Mouse (Mus musculus): ENCODE measurements around the gene Tns4. TPM values are rescaled to one million over a fixed set of nuclear protein-coding genes. Genes with fewer than 3 reads are reported as not detected.

The Tns4 gene
- polyA plus RNA-seq, 1 experiment from 2014 or later: 0.74 TPM

- 33% methylated on average over 5 of the region's 5 CpGs for WGBS
- 0 out of 2 replicates have a peak overlapping the region, but pooled peaks have one; percentile 7 for H3K4me3 ChIP-seq
These were observed 23.6 kb upstream of the Tns4 start for GRCm38 (mm10) chr11:99112700-99113099.

GRCm38 (mm10) chr11:99111631-99112030, 22.5 kb upstream of the Tns4 start:
- H3K9me3 ChIP-seq (replicated peaks): no peaks in the 10 kb centered on the region
- H3K36me3 ChIP-seq: 0 out of 2 replicates have a peak, but pooled peaks cover 2% of the 10 kb centered on the region
- no peak overlapping the region for H3K4me3 ChIP-seq
- no peak overlapping the region for H3K27ac ChIP-seq
- no peaks in the 10 kb centered on the region for H3K27me3 ChIP-seq (ENCODE audit: low read depth, poor library complexity, severe bottlenecking)
- no peak for DNase-seq (ENCODE audit: low spot score)
- 93% methylated on average over 7 of the region's 7 CpGs for WGBS
- H3K4me1 ChIP-seq: peaks cover 43% of the 10 kb centered on the region

More at GRCm38 (mm10) chr11:99112700-99113099, 23.6 kb upstream of the Tns4 start:
- H3K4me1 ChIP-seq: peaks cover 36% of the 10 kb centered on the region
- 0 out of 2 replicates have a peak, but pooled peaks cover 2% of the 10 kb centered on the region for H3K36me3 ChIP-seq
- DNase-seq (ENCODE audit: low spot score): no peak
- H3K27me3 ChIP-seq (ENCODE audit: low read depth, poor library complexity, severe bottlenecking): no peaks in the 10 kb centered on the region
- peak overlapping the region; percentile 82 for H3K27ac ChIP-seq
- H3K9me3 ChIP-seq (replicated peaks): no peaks in the 10 kb centered on the region

- H3K27me3 ChIP-seq (ENCODE audit: low read depth, poor library complexity, severe bottlenecking): no peaks in the 10 kb centered on the region
- WGBS: 77% methylated on average over 11 of the region's 11 CpGs
- no peak overlapping the region; the same call in 1 of the 2 replicates for H3K27ac ChIP-seq
- 0 out of 2 replicates have a peak, but pooled peaks cover 2% of the 10 kb centered on the region for H3K36me3 ChIP-seq
- no peaks in the 10 kb centered on the region for H3K9me3 ChIP-seq (replicated peaks)
- no peak overlapping the region for H3K4me3 ChIP-seq
- H3K4me1 ChIP-seq: peaks cover 43% of the 10 kb centered on the region
- no peak for DNase-seq (ENCODE audit: low spot score)
These were observed 22.0 kb upstream of the Tns4 start for GRCm38 (mm10) chr11:99111155-99111554.

GRCm38 (mm10) chr11:99110370-99111110, 21.4 kb upstream of the Tns4 start:
- Histone ChIP-seq H3K27ac (peak overlapping the region; percentile 58; the same call in 1 of the 2 replicates), H3K4me1 (peaks cover 47% of the 10 kb centered on the region), H3K36me3 (0 out of 2 replicates have a peak, but pooled peaks cover 2% of the 10 kb centered on the region), H3K27me3 (ENCODE audit: low read depth, poor library complexity, severe bottlenecking) (no peaks in the 10 kb centered on the region), H3K4me3 (no peak overlapping the region), H3K9me3 (replicated peaks) (no peaks in the 10 kb centered on the region)
- DNase-seq (ENCODE audit: low spot score): no peak
- 84% methylated on average over 15 of the region's 15 CpGs for WGBS

- peaks cover 50% of the 10 kb centered on the region for H3K4me1 ChIP-seq
- WGBS: 73% methylated on average over 3 of the region's 3 CpGs
These were observed 19.2 kb upstream of the Tns4 start for GRCm38 (mm10) chr11:99108296-99108695.

GRCm38 (mm10) chr11:99105981-99106726, 17.0 kb upstream of the Tns4 start:
- Histone ChIP-seq H3K4me3 (no peak overlapping the region), H3K27me3 (ENCODE audit: low read depth, poor library complexity, severe bottlenecking) (no peaks in the 10 kb centered on the region), H3K4me1 (peaks cover 49% of the 10 kb centered on the region), H3K27ac (peak overlapping the region; percentile 74), H3K9me3 (replicated peaks) (no peaks in the 10 kb centered on the region), H3K36me3 (0 out of 2 replicates have a peak, but pooled peaks cover 2% of the 10 kb centered on the region)
- 60% methylated on average over 12 of the region's 12 CpGs for WGBS
- no peak for DNase-seq (ENCODE audit: low spot score)

More at GRCm38 (mm10) chr11:99108296-99108695, 19.2 kb upstream of the Tns4 start:
- Histone ChIP-seq H3K27me3 (ENCODE audit: low read depth, poor library complexity, severe bottlenecking) (no peaks in the 10 kb centered on the region), H3K36me3 (0 out of 2 replicates have a peak, but pooled peaks cover 2% of the 10 kb centered on the region), H3K9me3 (replicated peaks) (no peaks in the 10 kb centered on the region), H3K4me3 (no peak overlapping the region), H3K27ac (peak overlapping the region; percentile 10; the same call in 1 of the 2 replicates)
- DNase-seq (ENCODE audit: low spot score): no peak

GRCm38 (mm10) chr11:99104609-99105410, 15.7 kb upstream of the Tns4 start:
- WGBS: 62% methylated on average over 9 of the region's 9 CpGs
- Histone ChIP-seq H3K27ac (peak overlapping the region; percentile 74), H3K27me3 (ENCODE audit: low read depth, poor library complexity, severe bottlenecking) (no peaks in the 10 kb centered on the region), H3K4me3 (no peak overlapping the region), H3K4me1 (peaks cover 57% of the 10 kb centered on the region), H3K36me3 (no peaks in the 10 kb centered on the region), H3K9me3 (replicated peaks) (no peaks in the 10 kb centered on the region)
- no peak for DNase-seq (ENCODE audit: low spot score)

- H3K4me1 ChIP-seq: peaks cover 68% of the 10 kb centered on the region
- DNase-seq (ENCODE audit: low spot score): no peak
- no peaks in the 10 kb centered on the region for H3K36me3 ChIP-seq
- H3K27ac ChIP-seq: peak overlapping the region; percentile 67
- no peaks in the 10 kb centered on the region for H3K27me3 ChIP-seq (ENCODE audit: low read depth, poor library complexity, severe bottlenecking)
- no peak overlapping the region for H3K4me3 ChIP-seq
- no peaks in the 10 kb centered on the region for H3K9me3 ChIP-seq (replicated peaks)
- 90% methylated on average over 9 of the region's 9 CpGs for WGBS
These were observed 13.6 kb upstream of the Tns4 start for GRCm38 (mm10) chr11:99102575-99103270.

- Histone ChIP-seq H3K27ac (no peak overlapping the region), H3K4me3 (no peak overlapping the region), H3K4me1 (peaks cover 68% of the 10 kb centered on the region), H3K9me3 (replicated peaks) (no peaks in the 10 kb centered on the region), H3K36me3 (no peaks in the 10 kb centered on the region), H3K27me3 (ENCODE audit: low read depth, poor library complexity, severe bottlenecking) (no peaks in the 10 kb centered on the region)
- DNase-seq (ENCODE audit: low spot score): no peak
- 88% methylated on average over 8 of the region's 8 CpGs for WGBS
These were observed 12.6 kb upstream of the Tns4 start for GRCm38 (mm10) chr11:99101693-99102092.

GRCm38 (mm10) chr11:99100215-99100614, 11.1 kb upstream of the Tns4 start:
- H3K4me1 ChIP-seq: peaks cover 68% of the 10 kb centered on the region
- no peaks in the 10 kb centered on the region for H3K36me3 ChIP-seq
- no peaks in the 10 kb centered on the region for H3K9me3 ChIP-seq (replicated peaks)
- no peak overlapping the region for H3K4me3 ChIP-seq
- H3K27me3 ChIP-seq (ENCODE audit: low read depth, poor library complexity, severe bottlenecking): no peaks in the 10 kb centered on the region
- DNase-seq (ENCODE audit: low spot score): no peak
- 87% methylated on average over 5 of the region's 5 CpGs for WGBS
- peak overlapping the region; percentile 89 for H3K27ac ChIP-seq

- 0 out of 2 replicates have a peak, but pooled peaks cover 3% of the 10 kb centered on the region for H3K9me3 ChIP-seq (replicated peaks)
- no peak overlapping the region for H3K4me3 ChIP-seq
- 88% methylated on average over 7 of the region's 7 CpGs for WGBS
- no peaks in the 10 kb centered on the region for H3K27me3 ChIP-seq (ENCODE audit: low read depth, poor library complexity, severe bottlenecking)
- peak overlapping the region; percentile 89 for H3K27ac ChIP-seq
- H3K4me1 ChIP-seq: peaks cover 68% of the 10 kb centered on the region
- H3K36me3 ChIP-seq: peaks cover 3% of the 10 kb centered on the region; the same call in 1 of the 2 replicates
- no peak for DNase-seq (ENCODE audit: low spot score)
These were observed 10.4 kb upstream of the Tns4 start for GRCm38 (mm10) chr11:99099516-99099915.

GRCm38 (mm10) chr11:99098924-99099323, 9.8 kb upstream of the Tns4 start:
- peak overlapping the region; percentile 89 for H3K27ac ChIP-seq
- no peaks in the 10 kb centered on the region for H3K27me3 ChIP-seq (ENCODE audit: low read depth, poor library complexity, severe bottlenecking)
- peaks cover 68% of the 10 kb centered on the region for H3K4me1 ChIP-seq
- WGBS: 93% methylated on average over 9 of the region's 9 CpGs
- H3K9me3 ChIP-seq (replicated peaks): 0 out of 2 replicates have a peak, but pooled peaks cover 3% of the 10 kb centered on the region
- H3K36me3 ChIP-seq: peaks cover 3% of the 10 kb centered on the region; the same call in 1 of the 2 replicates
- H3K4me3 ChIP-seq: no peak overlapping the region
- no peak for DNase-seq (ENCODE audit: low spot score)

All from limb, embryonic 10.5 days (tissue).